Mouse (Mus musculus): ENCODE measurements around the gene Lat2.

DNA sequence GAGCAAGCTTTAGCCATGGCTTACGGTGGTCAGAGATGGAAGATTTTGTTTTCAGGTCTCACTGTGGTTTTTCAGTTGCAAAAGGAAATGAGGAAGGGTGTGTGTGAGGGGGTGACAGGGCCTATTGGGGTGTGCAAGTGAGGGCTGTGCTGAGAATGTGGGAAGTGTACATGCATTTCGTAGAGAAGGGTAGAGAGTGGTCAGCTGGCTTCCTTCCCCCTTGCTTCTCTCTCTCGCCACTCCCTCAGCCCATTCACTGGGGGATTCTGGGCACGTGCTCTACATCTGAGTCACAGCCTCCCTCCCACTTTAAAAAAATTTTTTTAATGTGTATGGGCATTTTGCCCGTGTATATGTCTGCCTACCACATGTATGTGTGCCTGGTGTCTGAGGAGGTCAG, 7.7 kb downstream of the Lat2 start:
- no peak for TF ChIP-seq CTCF (IDR thresholded peaks at IDR 0.05; ENCODE audit: control insufficient read depth, insufficient read depth, insufficient read length)
- no peak for TF ChIP-seq MYOD1 (IDR thresholded peaks at IDR 0.05; ENCODE audit: control insufficient read depth, insufficient read length, low read depth)
- TF ChIP-seq MAX (IDR thresholded peaks at IDR 0.05): peak; percentile 29
- TF ChIP-seq USF1 (IDR thresholded peaks at IDR 0.05; ENCODE audit: low read depth): peak; percentile 93
- TF ChIP-seq MYOG (IDR thresholded peaks at IDR 0.05; ENCODE audit: control insufficient read depth, extremely low read depth, insufficient read length): no peak
